Mouse (Mus musculus) heart, embryonic 15.5 days (tissue): ENCODE measurements at regions not wholly inside any gene's neighbourhood (a gene's known extent, or its start where the extent isn't known, plus 50 kb on each side); places are given as distances from the start of the nearest gene placed in this dataset.

Experiments
- ATAC-seq: fragments of 200-750 bp; cut with Nextera tagmentation; replicated peaks from 2 replicates; pipeline ENCODE4 v1.8.0; 2017; ENCODE audit warnings: low read depth, moderate TSS enrichment; ENCODE audit not compliant: insufficient number of reproducible peaks, insufficient read depth, low FRiP score
- H3K27ac ChIP-seq: fragments of 300-500 bp; sonication (generic); 2 replicates; pipeline ENCODE4 v1.5.1; 2015; ENCODE audit warnings: mild to moderate bottlenecking, inconsistent platforms
- H3K27me3 ChIP-seq: fragments of 300-500 bp; sonication (generic); 2 replicates; pipeline ENCODE4 v1.6.1; 2015; ENCODE audit warnings: inconsistent platforms
- H3K36me3 ChIP-seq: fragments of 300-500 bp; sonication (generic); 2 replicates; pipeline ENCODE4 v1.6.1; 2015; ENCODE audit warnings: mild to moderate bottlenecking, inconsistent platforms
- H3K4me1 ChIP-seq: fragments of 300-500 bp; sonication (generic); replicated peaks from 2 replicates; pipeline ENCODE4 v1.6.1; 2015; ENCODE audit warnings: inconsistent platforms
- H3K4me2 ChIP-seq: fragments of 300-500 bp; sonication (generic); 2 replicates; pipeline ENCODE4 v1.6.1; 2015; ENCODE audit warnings: inconsistent platforms, mild to moderate bottlenecking, moderate library complexity
- H3K4me3 ChIP-seq: fragments of 300-500 bp; sonication (generic); 2 replicates; pipeline ENCODE4 v1.5.1; 2015; ENCODE audit warnings: mild to moderate bottlenecking, inconsistent platforms
- H3K9ac ChIP-seq: fragments of 300-500 bp; sonication (generic); 2 replicates; pipeline ENCODE4 v1.6.1; 2015; ENCODE audit warnings: mild to moderate bottlenecking, inconsistent platforms
- H3K9me3 ChIP-seq: fragments of 300-500 bp; sonication (generic); replicated peaks from 2 replicates; pipeline ENCODE4 v1.6.1; 2016; ENCODE audit warnings: inconsistent platforms
- WGBS: fragments of 180-500 bp; shearing (Covaris S2); methylation state at CpG from one replicate; pipeline ENCODE4 v1.1.7; 2015; ENCODE audit warnings: mixed read lengths; 5-methylcytosine and 5-hydroxymethylcytosine counted together

GRCm38 (mm10) chr11:8220618-8221017, 443.7 kb downstream of the Tns3 start:
- no peaks in the 10 kb centered on the region for H3K36me3 ChIP-seq
- H3K27me3 ChIP-seq, result no peaks in the 10 kb centered on the region
- H3K27ac ChIP-seq, result no peak overlapping the region
- no peaks in the 10 kb centered on the region for H3K9me3 ChIP-seq
- H3K4me1 ChIP-seq, result no peaks in the 10 kb centered on the region
- no peak for ATAC-seq
- H3K4me2 ChIP-seq, result no peak overlapping the region
- H3K9ac ChIP-seq, result no peak overlapping the region
- no peak overlapping the region for H3K4me3 ChIP-seq
- 58% methylated on average over 3 of the region's 3 CpGs for WGBS

DNA sequence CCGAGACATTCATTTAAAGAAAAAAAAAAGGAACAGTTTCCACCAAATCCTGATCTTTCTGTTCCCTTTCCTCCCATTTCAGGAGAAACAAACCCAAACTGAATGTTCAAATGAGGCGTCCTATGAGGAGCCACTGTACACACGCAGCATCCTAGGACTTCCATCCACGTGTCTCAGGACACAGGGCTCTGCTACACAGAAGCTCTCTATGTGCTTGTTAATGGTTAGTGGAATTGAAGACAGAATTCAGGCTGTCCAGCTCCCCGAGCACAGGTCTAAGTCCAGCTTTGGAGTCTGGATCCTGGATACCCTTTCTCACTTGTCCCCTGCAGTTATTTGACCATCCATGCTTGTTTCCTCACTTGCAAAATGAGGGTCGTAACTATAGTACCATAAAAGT, 444.4 kb downstream of the Tns3 start:
- no peak overlapping the region for H3K4me3 ChIP-seq
- H3K27me3 ChIP-seq, result no peaks in the 10 kb centered on the region
- no peaks in the 10 kb centered on the region for H3K9me3 ChIP-seq
- no peak overlapping the region for H3K4me2 ChIP-seq
- no peak for ATAC-seq
- H3K9ac ChIP-seq, result no peak overlapping the region
- H3K4me1 ChIP-seq, result 0 out of 2 replicates have a peak, but pooled peaks cover 2% of the 10 kb centered on the region
- no peak overlapping the region for H3K27ac ChIP-seq
- WGBS, result 69% methylated on average over 6 of the region's 6 CpGs
- no peaks in the 10 kb centered on the region for H3K36me3 ChIP-seq

- H3K27me3 ChIP-seq, result no peaks in the 10 kb centered on the region
- H3K4me3 ChIP-seq, result no peak overlapping the region
- WGBS, result 51% methylated on average over 7 of the region's 7 CpGs
- H3K27ac ChIP-seq, result peak overlapping the region; percentile 45
- H3K9me3 ChIP-seq, result no peaks in the 10 kb centered on the region
- H3K36me3 ChIP-seq, result no peaks in the 10 kb centered on the region
- H3K4me1 ChIP-seq, result 0 out of 2 replicates have a peak, but pooled peaks cover 2% of the 10 kb centered on the region
- 0 out of 2 replicates have a peak, but pooled peaks have one; percentile 39 for ATAC-seq
- no peak overlapping the region for H3K4me2 ChIP-seq
- no peak overlapping the region for H3K9ac ChIP-seq
Measured at GRCm38 (mm10) chr11:8215634-8216033, 448.7 kb downstream of the Tns3 start.

GRCm38 (mm10) chr11:8214305-8214903, 449.9 kb downstream of the Tns3 start:
- Histone ChIP-seq H3K36me3 (no peaks in the 10 kb centered on the region), H3K27ac (no peak overlapping the region), H3K4me3 (no peak overlapping the region), H3K4me2 (no peak overlapping the region), H3K27me3 (no peaks in the 10 kb centered on the region), H3K9me3 (no peaks in the 10 kb centered on the region), H3K9ac (no peak overlapping the region), H3K4me1 (0 out of 2 replicates have a peak, but pooled peaks cover 2% of the 10 kb centered on the region)
- WGBS, result 53% methylated on average over 2 of the region's 2 CpGs
- ATAC-seq, result no peak

DNA sequence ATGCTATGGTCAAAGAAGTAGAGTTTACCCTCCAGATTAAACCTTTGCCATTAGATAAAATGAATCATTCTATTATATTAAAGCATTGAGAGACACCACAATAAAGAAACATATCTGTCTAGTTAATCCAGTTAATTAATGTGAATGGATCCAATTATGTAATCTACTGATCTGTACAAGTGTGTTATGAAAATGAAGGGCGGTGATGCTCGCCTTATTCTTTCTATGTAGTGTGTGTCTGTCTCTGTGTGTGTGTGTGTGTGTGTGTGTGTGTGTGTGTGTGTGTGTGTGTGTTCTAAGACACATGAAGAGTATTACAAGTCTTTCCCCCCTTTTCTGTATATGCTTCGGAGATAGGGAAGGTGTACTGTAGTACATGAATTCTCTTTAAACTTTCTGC, 451.2 kb downstream of the Tns3 start:
- H3K9me3 ChIP-seq, result no peaks in the 10 kb centered on the region
- ATAC-seq, result no peak
- WGBS, result 91% methylated on average over 3 of the region's 3 CpGs
- no peak overlapping the region for H3K9ac ChIP-seq
- H3K4me1 ChIP-seq, result 0 out of 2 replicates have a peak, but pooled peaks cover 2% of the 10 kb centered on the region
- H3K4me3 ChIP-seq, result no peak overlapping the region
- no peak overlapping the region for H3K4me2 ChIP-seq
- no peaks in the 10 kb centered on the region for H3K27me3 ChIP-seq
- H3K27ac ChIP-seq, result no peak overlapping the region
- H3K36me3 ChIP-seq, result no peaks in the 10 kb centered on the region

GRCm38 (mm10) chr11:8212714-8213113, 451.6 kb downstream of the Tns3 start:
- WGBS, result 65% methylated on average over 4 of the region's 4 CpGs

DNA sequence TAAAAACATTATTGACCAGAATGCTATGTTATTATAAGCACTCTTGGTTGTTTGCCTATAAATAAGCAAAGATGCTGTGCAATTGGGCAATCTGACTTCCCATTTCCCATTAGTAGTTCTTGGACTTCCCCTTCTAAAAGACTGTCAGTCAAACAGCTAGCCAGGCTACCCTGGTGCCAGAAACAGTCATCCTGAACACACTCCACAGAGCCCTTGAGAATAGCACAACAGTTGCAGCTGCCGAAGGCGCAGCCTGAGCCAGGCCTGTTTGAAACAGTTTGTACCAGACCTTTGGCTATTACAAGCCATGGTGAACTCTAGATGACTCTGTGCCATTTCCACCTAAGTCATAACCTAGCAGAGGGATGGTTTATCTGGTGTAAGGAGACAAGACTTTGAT, 455.3 kb downstream of the Tns3 start:
- WGBS, result 79% methylated on average over 2 of the region's 2 CpGs
- no peak for ATAC-seq
- 0 out of 2 replicates have a peak, but pooled peaks cover 3% of the 10 kb centered on the region for H3K9me3 ChIP-seq
- H3K27ac ChIP-seq, result no peak overlapping the region
- H3K4me3 ChIP-seq, result no peak overlapping the region
- H3K4me1 ChIP-seq, result no peaks in the 10 kb centered on the region
- H3K4me2 ChIP-seq, result no peak overlapping the region
- no peaks in the 10 kb centered on the region for H3K27me3 ChIP-seq
- no peak overlapping the region for H3K9ac ChIP-seq
- H3K36me3 ChIP-seq, result no peaks in the 10 kb centered on the region

More at GRCm38 (mm10) chr11:8212714-8213113, 451.6 kb downstream of the Tns3 start:
- Histone ChIP-seq H3K27ac (no peak overlapping the region), H3K4me2 (no peak overlapping the region), H3K27me3 (no peaks in the 10 kb centered on the region), H3K9ac (no peak overlapping the region), H3K4me1 (0 out of 2 replicates have a peak, but pooled peaks cover 2% of the 10 kb centered on the region), H3K36me3 (no peaks in the 10 kb centered on the region), H3K4me3 (no peak overlapping the region), H3K9me3 (no peaks in the 10 kb centered on the region)
- no peak for ATAC-seq

DNA sequence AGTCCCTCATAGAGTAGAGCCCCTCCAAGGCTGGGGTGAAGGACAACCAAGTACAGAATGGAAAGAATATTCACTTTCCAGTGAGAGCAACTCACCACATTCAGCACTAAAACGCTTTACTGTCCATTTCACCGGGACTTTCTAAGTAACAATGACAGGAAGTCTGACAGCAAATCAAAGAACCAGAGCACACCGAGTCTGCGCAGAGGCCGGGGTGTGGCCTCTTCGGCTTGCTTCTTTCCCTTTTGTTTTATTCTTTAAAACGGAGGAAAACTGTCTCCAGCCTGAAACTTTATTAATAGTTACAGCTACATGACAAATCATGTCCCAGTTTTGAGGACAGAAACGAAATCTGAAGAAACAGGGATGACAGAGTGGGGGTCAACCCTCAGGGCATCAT, 465.0 kb downstream of the Tns3 start:
- Histone ChIP-seq H3K27me3 (no peaks in the 10 kb centered on the region), H3K4me3 (no peak overlapping the region), H3K4me1 (no peaks in the 10 kb centered on the region), H3K4me2 (no peak overlapping the region), H3K9ac (no peak overlapping the region), H3K9me3 (no peaks in the 10 kb centered on the region), H3K27ac (no peak overlapping the region), H3K36me3 (no peaks in the 10 kb centered on the region)
- WGBS, result 57% methylated on average over 8 of the region's 8 CpGs
- ATAC-seq, result no peak
